Mouse (Mus musculus): ENCODE measurements around the gene Hoxa9.

Hoxa9 gene

DNA sequence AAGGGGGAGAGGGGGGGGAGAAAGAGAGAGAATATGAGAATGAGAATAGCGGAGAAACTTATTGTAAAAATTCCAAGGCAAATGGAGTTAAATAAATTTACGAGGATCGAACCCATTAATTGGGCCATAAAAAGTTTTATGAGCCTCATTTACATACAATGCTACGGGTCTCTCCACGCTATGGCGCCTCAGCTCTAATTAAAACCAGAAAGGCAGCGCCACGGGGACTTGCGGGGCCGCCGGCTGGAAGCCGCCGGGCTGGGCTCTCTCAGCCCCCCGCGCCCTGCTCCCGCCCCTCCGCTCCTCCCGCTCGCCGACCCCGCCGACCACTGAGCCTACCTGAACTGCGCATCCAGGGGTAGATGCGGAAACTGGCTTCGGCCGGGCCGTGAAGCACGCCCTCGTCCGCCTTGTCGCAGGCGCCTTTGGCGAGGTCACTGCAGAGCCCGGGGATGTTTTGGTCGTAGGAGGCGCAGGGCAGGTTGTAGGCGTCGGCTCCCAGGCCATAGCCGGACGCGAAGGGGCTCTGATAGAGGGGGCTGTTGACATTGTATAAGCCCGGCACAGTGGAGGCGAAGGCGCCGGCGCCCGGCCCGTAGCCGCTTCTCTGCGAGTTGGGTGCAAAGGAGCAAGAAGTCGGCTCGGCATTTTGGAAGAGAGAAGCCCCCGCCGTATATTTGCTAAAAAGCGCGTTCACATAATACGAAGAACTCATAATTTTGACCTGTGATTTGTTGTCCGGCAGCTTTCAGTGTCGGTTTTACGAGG is 14.0 kb downstream of the Hoxa9 start:
- no peak for DNase-seq (ENCODE audit: inconsistent ontology term)

DNA sequence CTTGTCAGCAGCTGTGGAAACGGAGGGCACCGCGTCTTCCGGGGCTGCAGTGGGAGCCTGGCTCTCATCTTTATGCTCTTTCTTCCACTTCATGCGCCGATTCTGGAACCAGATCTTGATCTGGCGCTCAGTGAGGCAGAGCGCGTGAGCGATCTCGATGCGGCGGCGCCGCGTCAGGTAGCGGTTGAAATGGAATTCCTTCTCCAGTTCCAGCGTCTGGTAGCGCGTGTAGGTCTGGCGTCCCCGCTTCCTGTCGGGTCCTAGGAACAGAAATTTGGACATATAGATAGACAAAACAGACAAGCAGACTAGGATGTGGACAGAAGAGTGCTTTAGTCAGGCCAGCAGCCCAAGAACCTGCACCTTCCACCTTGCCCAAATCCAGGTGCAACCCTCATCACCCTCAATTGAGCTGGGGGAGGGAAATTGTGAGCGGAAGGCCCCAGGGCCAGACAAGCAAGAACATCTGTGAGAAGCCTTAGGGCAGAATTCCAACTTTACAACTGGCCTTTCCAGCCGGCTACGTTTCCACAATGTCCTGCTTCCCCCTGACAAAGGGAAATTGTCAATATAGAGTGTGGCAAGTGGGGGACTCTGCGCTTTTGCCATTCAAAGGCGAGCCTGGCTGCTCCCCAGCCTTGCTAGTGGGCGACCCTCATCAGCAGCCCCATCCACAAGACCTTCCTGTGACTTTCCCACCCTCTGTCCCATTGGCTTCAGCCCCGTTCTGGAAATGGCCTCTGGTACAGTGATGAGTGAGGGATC is 14.9 kb downstream of the Hoxa9 start:
- no peak for DNase-seq (ENCODE audit: inconsistent ontology term)

GRCm38 (mm10) chr6:52215070-52215469 is 15.8 kb downstream of the Hoxa9 start:
- DNase-seq (ENCODE audit: inconsistent ontology term) = no peak

DNA sequence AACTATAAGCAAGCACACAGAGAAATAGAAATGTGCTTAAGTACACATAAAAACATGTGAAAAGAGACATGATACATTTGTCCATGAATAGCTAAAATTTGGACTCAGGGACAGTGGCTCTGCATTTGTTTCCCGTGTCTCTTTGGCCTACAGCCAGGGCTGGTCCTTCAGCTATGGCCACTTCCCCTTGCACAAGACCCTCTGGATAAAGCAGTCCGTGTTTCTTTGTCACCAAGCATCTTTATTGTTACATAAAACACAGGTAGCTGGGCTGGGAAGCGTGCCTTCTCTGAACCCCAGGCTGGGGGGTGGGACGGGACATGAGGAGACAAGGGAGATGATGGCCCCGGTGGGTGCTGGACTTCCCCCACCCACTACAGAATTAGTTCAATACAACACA is 16.6 kb downstream of the Hoxa9 start:
- no peak for DNase-seq (ENCODE audit: inconsistent ontology term)

DNA sequence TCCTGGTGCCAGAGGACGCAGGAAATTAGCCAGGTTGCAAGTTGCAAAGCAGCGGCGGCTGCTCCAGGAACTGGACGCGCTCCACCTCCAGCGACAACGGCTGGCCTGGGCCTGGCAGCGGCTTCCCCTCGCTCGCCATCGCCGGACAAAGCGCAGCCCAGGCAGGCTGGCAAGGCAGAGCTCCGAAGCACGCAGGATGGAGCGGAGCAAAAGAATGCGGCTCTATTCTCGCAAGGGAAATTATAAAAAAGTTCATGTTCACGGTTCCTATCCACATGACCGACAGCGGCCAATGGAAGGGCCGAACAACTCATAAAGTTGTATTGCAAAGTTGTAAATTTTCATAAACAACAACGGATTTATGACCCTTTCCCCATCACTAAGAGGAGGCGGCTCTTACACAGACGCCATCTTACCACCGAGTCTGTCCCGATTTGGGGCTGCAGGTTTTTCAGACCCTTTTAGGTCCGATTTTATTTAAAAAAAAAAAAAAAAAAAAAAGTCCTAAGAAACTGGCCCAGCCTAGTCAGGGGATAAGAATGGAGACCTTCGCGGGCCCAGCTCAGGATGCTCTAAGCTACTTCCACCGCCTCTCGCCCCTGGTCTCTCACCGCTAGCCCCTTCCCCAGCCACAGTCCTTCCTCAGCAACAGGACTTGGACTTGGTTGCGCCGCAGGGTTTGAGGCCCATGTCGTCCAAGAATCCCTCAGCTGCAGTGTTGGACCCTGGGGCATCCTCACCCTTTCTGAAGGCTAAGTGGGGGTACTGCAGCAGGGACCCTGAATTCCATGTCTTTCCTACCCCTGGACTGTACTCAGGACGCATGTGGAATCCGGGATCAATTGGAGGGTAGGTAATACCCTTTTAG is 17.5 kb downstream of the Hoxa9 start, which contains the start of the genes Hoxa3 and Gm28308:
Hoxa3 (minus strand) TSS at position 218 of the 868 bp plus-strand sequence.
Gm28308 (minus strand) TSS at position 221 of the 868 bp plus-strand sequence.
- DNase-seq (ENCODE audit: inconsistent ontology term) = no peak

DNA sequence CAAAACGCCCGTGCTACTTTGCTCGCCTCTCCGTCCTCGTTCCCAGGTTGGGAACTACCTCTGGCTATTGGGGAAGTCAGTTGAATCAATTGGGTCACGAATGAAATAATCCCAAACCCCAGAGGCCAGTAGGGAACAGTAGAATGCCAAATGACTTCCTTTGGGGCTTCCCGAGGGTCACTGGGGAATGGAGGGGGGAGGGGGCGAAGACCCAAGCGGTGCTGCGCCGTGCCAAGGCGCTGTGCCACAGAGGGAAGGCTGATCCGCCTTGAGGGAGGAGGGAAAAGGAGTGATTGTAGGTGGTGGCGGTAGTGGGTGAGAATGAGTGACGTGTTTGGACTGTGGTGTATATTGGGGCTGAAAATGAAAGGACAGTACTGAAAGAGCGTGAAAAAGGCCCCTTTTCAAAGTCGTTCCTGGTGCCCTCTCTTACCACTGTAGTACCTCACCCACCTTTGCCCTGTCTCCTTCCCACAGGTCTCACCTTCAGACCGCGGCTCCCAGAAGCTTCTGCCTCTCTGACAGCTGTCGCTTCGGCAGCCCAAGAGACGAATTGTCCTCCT is 18.3 kb downstream of the Hoxa9 start:
- DNase-seq (ENCODE audit: inconsistent ontology term) = no peak

GRCm38 (mm10) chr6:52211961-52212360 is 18.9 kb downstream of the Hoxa9 start:
- DNase-seq (ENCODE audit: inconsistent ontology term) = no peak

- DNase-seq (ENCODE audit: inconsistent ontology term) = peak; percentile 45
Measured at GRCm38 (mm10) chr6:52211170-52211935, 19.5 kb downstream of the Hoxa9 start.

DNA sequence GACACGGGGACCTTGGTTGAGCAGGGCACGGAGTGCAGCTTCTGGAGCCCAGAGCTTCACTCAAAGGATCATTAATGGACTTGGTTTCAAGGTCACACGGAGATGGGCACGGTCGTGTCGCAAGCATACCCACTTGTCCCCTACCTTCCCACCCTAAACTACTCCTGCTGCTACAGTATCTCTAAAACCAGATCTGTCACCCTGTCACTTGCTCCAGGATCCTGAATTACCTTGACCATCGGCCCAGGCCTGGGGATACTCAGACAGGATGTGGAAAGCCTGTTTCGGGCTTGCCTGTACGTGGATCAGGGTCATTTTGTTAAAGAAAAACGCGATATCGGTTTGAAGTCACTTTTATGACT is 21.2 kb downstream of the Hoxa9 start:
- no peak for DNase-seq (ENCODE audit: inconsistent ontology term)

DNA sequence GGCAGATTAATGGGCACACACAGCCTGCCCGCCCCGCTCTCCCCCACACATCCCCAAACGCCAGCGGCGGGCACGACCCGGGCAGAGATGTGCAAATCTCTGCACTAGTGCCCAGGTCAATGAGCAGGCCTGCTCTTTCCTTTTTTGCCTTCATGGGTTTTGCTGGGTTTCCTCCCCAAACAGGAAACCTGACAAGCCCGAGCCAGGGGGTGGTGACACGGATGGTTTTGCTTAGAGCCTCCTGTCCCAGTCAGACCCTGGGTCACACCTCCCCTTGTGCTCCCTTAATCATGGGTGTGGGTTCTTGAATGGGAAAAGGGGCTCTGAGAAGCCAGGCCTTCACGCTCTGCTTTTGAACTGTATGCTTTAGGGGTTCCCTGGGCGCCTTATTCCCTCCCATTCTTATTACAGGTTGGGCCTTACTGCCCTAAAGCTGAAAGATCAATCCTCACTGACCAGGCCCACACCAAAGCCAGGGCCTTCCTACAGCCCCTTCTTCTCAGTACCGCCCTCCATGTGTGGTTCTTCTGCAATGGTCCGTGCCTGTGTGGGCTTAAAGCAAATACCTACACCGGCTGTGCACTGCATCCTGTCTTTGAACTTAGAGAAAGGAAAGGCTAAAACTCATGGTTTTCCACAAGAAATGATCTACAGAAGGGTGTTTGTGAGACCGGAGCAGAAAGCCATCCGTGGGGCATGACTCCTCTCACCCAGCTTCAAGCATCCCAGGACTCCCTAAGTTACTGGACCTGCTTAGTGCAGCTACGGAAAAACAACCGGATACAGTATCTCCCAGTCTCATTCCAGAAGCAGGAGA is 21.8 kb downstream of the Hoxa9 start:
- no peak for DNase-seq (ENCODE audit: inconsistent ontology term)

DNA sequence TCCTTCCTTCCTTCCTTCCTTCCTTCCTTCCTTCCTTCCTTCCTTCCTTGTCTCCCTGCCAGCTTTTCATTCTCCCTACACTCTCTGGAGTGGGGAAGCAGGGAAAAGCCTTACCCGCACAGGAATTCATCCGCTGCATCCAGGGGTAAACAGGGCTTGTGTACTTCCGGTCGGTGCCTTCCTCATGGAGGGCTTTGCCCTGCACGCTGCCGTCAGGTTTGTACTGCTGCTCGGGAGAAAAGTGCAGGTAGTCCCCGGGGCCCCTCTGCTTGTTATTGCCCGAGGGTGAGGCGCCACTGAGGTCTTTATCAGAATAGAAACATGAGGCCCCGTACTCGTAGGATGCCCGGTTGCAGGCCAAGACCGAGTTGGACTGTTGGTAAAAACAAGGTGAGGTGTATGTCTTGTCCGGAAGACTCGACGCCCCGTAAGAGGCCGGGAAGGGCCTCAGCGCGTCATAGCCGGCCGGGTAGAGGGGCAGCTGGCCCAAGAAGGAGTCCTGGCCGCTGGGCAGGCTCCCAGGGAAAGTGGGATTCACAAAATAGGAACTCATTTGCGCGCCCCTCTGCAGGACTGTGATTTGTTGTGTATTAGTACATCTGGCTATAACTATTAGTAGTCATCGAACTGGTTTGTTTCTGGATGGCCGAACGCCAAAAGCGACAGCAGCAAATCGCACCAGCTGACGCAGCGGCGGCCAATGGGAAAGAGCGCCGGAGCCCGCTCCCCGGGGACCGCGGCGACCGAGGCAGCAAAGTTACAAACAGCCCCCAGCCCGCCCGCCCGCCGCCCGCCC is 22.6 kb downstream of the Hoxa9 start, which contains the start of gene Hoxa6:
Hoxa6 (minus strand) TSS at position 651 of the 796 bp plus-strand sequence.
- no peak for DNase-seq (ENCODE audit: inconsistent ontology term)

GRCm38 (mm10) chr6:52207684-52207976 is 23.3 kb downstream of the Hoxa9 start:
- no peak for DNase-seq (ENCODE audit: inconsistent ontology term)

DNA sequence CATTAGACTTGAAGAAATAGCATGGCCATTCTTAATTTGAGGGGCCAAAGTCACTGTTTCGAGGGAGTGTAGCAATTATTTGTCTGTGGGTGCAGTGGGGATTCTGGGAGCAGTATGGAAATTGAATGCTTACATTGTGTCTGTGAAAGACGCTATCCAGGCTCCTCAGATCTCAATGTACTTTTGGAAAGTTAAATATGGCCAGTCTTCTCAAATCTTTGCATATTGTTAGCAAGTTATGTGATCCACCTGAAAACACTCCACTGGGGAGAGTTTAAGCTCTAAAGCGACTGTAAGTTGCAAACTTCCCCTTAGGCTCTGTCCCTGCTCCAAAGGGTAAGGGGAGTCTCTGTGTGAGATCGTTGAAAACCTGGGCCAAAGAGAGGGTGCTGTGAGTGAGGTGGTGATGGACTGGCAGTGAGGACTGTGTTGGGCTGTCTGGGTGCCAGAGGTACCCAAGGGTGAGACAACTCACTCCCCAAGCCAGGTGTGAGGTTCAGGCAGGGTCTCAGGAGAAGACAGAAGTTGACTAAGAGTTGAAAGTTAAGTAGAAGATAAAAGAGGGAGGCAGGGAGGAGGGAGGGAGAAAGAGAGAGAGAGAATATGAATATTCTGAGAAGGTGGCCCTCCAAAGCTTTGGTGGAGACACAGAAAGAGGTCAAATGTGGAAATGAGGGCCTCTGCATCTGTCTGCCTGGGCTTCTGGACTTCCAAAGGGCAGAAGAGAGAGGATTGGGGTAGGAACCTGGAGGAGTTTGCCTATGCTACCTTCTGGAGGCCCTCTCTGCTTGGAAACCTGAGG is 23.8 kb downstream of the Hoxa9 start:
- no peak for DNase-seq (ENCODE audit: inconsistent ontology term)

- DNase-seq (ENCODE audit: inconsistent ontology term) = no peak
Measured at GRCm38 (mm10) chr6:52205638-52206621, 25.0 kb downstream of the Hoxa9 start.

- no peak for DNase-seq (ENCODE audit: inconsistent ontology term)
Measured at GRCm38 (mm10) chr6:52205221-52205620, 25.7 kb downstream of the Hoxa9 start.

DNA sequence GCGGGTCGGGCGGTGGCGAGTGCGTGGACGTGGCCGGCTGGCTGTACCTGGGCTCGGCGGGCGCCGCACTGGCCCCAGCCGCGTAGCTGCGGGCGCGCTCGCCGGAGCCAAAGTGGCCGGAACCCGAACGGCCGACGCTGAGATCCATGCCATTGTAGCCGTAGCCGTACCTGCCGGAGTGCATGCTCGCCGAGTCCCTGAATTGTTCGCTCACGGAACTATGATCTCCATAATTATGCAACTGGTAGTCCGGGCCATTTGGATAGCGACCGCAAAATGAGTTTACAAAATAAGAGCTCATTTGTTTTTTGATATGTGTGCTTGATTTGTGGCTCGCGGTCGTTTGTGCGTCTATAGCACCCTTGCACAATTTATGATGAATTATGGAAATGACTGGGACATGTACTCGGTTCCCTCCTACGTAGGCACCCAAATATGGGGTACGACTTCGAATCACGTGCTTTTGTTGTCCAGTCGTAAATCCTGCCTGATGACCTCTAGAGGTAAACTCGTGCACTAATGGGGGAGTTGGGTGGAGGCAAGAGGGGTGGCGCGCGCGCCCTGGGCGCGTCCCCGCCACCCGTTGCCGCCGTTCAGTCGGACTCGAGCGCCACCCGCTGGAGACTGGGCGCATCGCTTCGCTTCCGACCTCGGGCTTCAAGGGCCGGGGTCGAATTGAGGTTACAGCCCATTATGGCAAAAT is 26.7 kb downstream of the Hoxa9 start, which contains the start of gene Hoxa5:
Hoxa5 (minus strand) TSS at position 538 of the 703 bp plus-strand sequence.
- DNase-seq (ENCODE audit: inconsistent ontology term) = no peak

Data from Muller cell, postnatal 12 days (primary cell).